Mouse (Mus musculus) limb, embryonic 11.5 days (tissue): Measurements from ENCODE around the gene Atg9a. TPM values are rescaled to one million over a fixed set of nuclear protein-coding genes. Genes with fewer than 3 reads are reported as not detected.

Source experiments
- ATAC-seq: fragments of 200-750 bp; cut with Nextera tagmentation; 2 replicates; pipeline ENCODE4 v1.8.0; 2017; ENCODE audit warnings: low read depth; ENCODE audit not compliant: insufficient number of reproducible peaks, low FRiP score, low TSS enrichment
- DNase-seq: peaks from one replicate; pipeline ENCODE4 v3.0.0-alpha.2; 2015; ENCODE audit warnings: low spot score
- H3K27ac ChIP-seq: fragments of 300-500 bp; sonication (generic); replicated peaks from 2 replicates; pipeline ENCODE4 v1.5.1; 2014; ENCODE audit warnings: low read depth, mild to moderate bottlenecking, low read length
- H3K27me3 ChIP-seq: fragments of 300-500 bp; sonication (generic); 2 replicates; pipeline ENCODE4 v1.6.1; 2014; ENCODE audit warnings: mild to moderate bottlenecking, low read length, mixed read lengths; ENCODE audit not compliant: control insufficient read depth, insufficient read depth
- H3K36me3 ChIP-seq: fragments of 300-500 bp; sonication (generic); 2 replicates; pipeline ENCODE4 v1.6.1; 2014; ENCODE audit warnings: mild to moderate bottlenecking, low read length, moderate library complexity, mixed read lengths; ENCODE audit not compliant: control insufficient read depth, insufficient read depth
- H3K4me1 ChIP-seq: fragments of 300-500 bp; sonication (generic); 2 replicates; pipeline ENCODE4 v1.6.1; 2014; ENCODE audit warnings: low read length, mixed read lengths; ENCODE audit not compliant: control insufficient read depth, insufficient read depth
- H3K4me2 ChIP-seq: fragments of 300-500 bp; sonication (generic); 2 replicates; pipeline ENCODE4 v1.6.1; 2014; ENCODE audit warnings: low read depth, mild to moderate bottlenecking, moderate library complexity; ENCODE audit not compliant: severe bottlenecking
- H3K4me3 ChIP-seq: fragments of 300-500 bp; sonication (generic); 2 replicates; pipeline ENCODE4 v1.5.1; 2014; ENCODE audit warnings: low read depth, low read length
- H3K9ac ChIP-seq: fragments of 300-500 bp; sonication (generic); 2 replicates; pipeline ENCODE4 v1.6.1; 2014; ENCODE audit warnings: mild to moderate bottlenecking, low read length
- H3K9me3 ChIP-seq: fragments of 300-500 bp; sonication (generic); 2 replicates; pipeline ENCODE4 v1.6.1; 2016; ENCODE audit warnings: low read length; ENCODE audit not compliant: control insufficient read depth
- WGBS: fragments of 180-500 bp; shearing (Covaris S2); extraction: QIAGEN DNeasy Blood & Tissue Kit; methylation state at CpG from one replicate; pipeline ENCODE4 v1.1.7; 2014; 5-methylcytosine and 5-hydroxymethylcytosine counted together
- polyA plus RNA-seq: library from polyadenylated mRNA; unstranded; fragments of >200 nt; fragmentation: Nextera tagmentation; extraction: Ambion mirVana; gene quantifications from 2 replicates; pipeline ENCODE4 v1.2.1, GENCODE M21; 2014

Atg9a gene
- polyA plus RNA-seq, 1 experiment from 2014 or later: 15.1 TPM

DNA sequence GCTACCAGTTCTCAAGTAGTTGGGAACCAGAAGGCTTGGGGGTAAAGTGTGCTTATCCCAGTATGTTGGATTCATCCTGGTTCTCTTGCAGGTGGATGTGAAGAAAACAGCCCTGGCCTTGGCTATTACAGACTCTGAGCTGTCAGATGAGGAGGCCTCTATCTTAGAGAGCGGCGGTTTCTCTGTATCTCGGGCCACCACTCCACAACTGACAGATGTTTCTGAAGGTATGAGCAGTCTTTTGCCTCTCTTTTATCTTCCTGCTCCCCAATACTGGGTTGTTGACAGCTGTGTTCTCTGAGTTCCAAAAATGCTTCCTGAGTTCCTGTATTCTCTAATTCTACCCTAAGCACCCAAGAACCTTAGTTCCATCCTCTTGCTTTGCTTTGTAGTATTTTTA is 46.4 kb downstream of the Atg9a start:
- 88% methylated on average over 3 of the region's 3 CpGs for WGBS
- Histone ChIP-seq H3K27me3 (no peaks in the 10 kb centered on the region), H3K9ac (no peak overlapping the region), H3K4me3 (no peak overlapping the region), H3K9me3 (no peaks in the 10 kb centered on the region), H3K4me2 (no peak overlapping the region), H3K36me3 (peaks cover 12% of the 10 kb centered on the region), H3K4me1 (peaks cover 7% of the 10 kb centered on the region), H3K27ac (no peak overlapping the region)
- ATAC-seq: no peak
- no peak for DNase-seq

GRCm38 (mm10) chr1:75142301-75143261 is 49.4 kb downstream of the Atg9a start, which contains the start of the genes Cnppd1 and Retreg2:
Gene Cnppd1, minus strand, starts transcription at chr1:75142711.
Gene Retreg2, plus strand, starts transcription at chr1:75142778.
- no peaks in the 10 kb centered on the region for H3K9me3 ChIP-seq
- WGBS: under 1% methylated on average over 80 of the region's 91 CpGs
- peak within 1 kb of the TSS; percentile 88 for H3K9ac ChIP-seq
- H3K36me3 ChIP-seq: peaks cover 12% of the 10 kb centered on the region
- peak within 1 kb of the TSS; percentile 93 for H3K27ac ChIP-seq
- ATAC-seq (peak; percentile 85), DNase-seq (peak; percentile 97)
- H3K4me3 ChIP-seq: peak within 1 kb of the TSS; percentile 73
- H3K4me2 ChIP-seq: peak within 1 kb of the TSS; percentile 93
- no peaks in the 10 kb centered on the region for H3K27me3 ChIP-seq
- H3K4me1 ChIP-seq: peaks cover 7% of the 10 kb centered on the region

DNA sequence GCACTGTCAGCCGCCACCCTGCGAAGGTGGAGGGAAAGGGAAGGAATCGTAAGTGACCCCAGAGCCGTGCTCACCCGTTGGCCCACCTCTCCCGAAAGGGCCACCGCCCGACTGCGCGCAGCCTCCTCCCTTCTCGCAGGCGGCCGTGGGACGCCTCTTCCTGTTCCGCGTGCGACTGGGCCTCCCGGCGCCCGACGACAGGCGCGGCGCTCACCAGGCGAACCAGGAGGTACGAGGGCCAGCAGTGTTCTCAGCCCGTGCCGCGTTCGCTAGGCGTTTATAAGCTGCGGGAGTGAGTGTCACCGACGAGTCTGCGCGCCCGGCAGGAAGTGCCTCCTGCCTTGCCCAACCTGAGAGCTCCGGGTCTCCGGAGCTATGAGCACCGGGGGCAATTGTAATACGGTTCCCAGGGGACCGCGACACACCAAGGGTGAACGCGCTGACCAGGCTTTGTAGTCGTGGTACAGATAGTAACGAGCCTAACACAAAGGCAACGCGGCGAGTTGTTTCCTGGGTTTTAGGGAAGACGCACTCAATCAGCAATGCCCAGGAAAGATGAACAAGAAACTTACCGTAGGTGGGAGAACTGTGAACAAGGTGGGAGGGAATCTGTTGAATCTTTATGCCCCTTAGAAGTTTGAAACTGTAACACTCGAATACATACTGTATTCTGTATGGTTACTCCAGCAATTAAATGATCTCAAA is 50.4 kb downstream of the Atg9a start:
- peak overlapping the region; percentile 73 for H3K9ac ChIP-seq
- peak; percentile 63 for DNase-seq
- no peak overlapping the region for H3K27ac ChIP-seq
- 0 out of 2 replicates have a peak, but pooled peaks have one; percentile 15 for ATAC-seq
- no peaks in the 10 kb centered on the region for H3K9me3 ChIP-seq
- peak overlapping the region; percentile 93 for H3K4me2 ChIP-seq
- H3K4me1 ChIP-seq: peaks cover 7% of the 10 kb centered on the region
- H3K4me3 ChIP-seq: peak overlapping the region; percentile 73
- H3K27me3 ChIP-seq: no peaks in the 10 kb centered on the region
- under 1% methylated on average over 53 of the region's 53 CpGs for WGBS
- H3K36me3 ChIP-seq: peaks cover 7% of the 10 kb centered on the region

GRCm38 (mm10) chr1:75140601-75141190 is 51.3 kb downstream of the Atg9a start:
- peak overlapping the region; percentile 73 for H3K4me3 ChIP-seq
- H3K27me3 ChIP-seq: no peaks in the 10 kb centered on the region
- peaks cover 9% of the 10 kb centered on the region; the same call in 1 of the 2 replicates for H3K36me3 ChIP-seq
- H3K9me3 ChIP-seq: no peaks in the 10 kb centered on the region
- H3K27ac ChIP-seq: no peak overlapping the region
- ATAC-seq: no peak
- WGBS: 63% methylated on average over 4 of the region's 4 CpGs
- peak overlapping the region; percentile 73 for H3K9ac ChIP-seq
- peaks cover 7% of the 10 kb centered on the region for H3K4me1 ChIP-seq
- peak overlapping the region; percentile 93 for H3K4me2 ChIP-seq
- no peak for DNase-seq

GRCm38 (mm10) chr1:75138448-75138847 is 53.5 kb downstream of the Atg9a start:
- Histone ChIP-seq H3K36me3 (peaks cover 7% of the 10 kb centered on the region; the same call in 1 of the 2 replicates), H3K4me3 (no peak overlapping the region), H3K4me2 (no peak overlapping the region), H3K9me3 (no peaks in the 10 kb centered on the region), H3K4me1 (peaks cover 7% of the 10 kb centered on the region), H3K9ac (no peak overlapping the region), H3K27ac (no peak overlapping the region), H3K27me3 (no peaks in the 10 kb centered on the region)
- ATAC-seq (no peak), DNase-seq (no peak)
- WGBS: 95% methylated on average over 2 of the region's 2 CpGs

DNA sequence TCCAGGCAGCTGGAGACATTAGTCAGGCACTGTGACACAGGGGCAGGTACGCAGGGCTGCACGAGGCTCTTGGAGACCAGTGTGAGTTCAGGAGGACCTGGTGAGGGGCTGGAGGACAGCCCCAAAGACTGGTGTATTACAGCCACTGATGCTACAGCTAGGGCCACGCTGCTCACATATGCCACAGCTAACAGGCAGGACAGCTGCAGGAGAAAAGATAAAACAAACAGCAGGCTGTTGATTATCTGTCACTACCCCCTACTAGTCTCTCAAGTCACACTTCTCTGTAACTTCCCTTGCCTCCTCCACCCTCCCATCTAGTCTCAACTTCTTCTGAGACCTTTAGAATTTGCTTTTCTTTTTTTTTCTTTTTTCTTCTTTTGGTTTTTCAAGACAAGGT is 55.3 kb downstream of the Atg9a start:
- Histone ChIP-seq H3K9me3 (no peaks in the 10 kb centered on the region), H3K27ac (no peak overlapping the region), H3K4me3 (no peak overlapping the region), H3K4me2 (no peak overlapping the region), H3K9ac (no peak overlapping the region), H3K27me3 (no peaks in the 10 kb centered on the region), H3K4me1 (peaks cover 5% of the 10 kb centered on the region; the same call in 1 of the 2 replicates), H3K36me3 (peaks cover 7% of the 10 kb centered on the region; the same call in 1 of the 2 replicates)
- 54% methylated on average over 3 of the region's 3 CpGs for WGBS
- ATAC-seq: no peak
- no peak for DNase-seq

- ATAC-seq (no peak), DNase-seq (no peak)
- Histone ChIP-seq H3K27me3 (no peaks in the 10 kb centered on the region), H3K4me1 (peaks cover 5% of the 10 kb centered on the region; the same call in 1 of the 2 replicates), H3K4me3 (no peak overlapping the region), H3K36me3 (peaks cover 7% of the 10 kb centered on the region; the same call in 1 of the 2 replicates), H3K9ac (no peak overlapping the region), H3K4me2 (no peak overlapping the region), H3K9me3 (no peaks in the 10 kb centered on the region), H3K27ac (no peak overlapping the region)
- 67% methylated on average over 6 of the region's 6 CpGs for WGBS
Measured at GRCm38 (mm10) chr1:75136293-75136692, 55.7 kb downstream of the Atg9a start.
